Mouse (Mus musculus): ENCODE results near the gene Zfp791. TPM values are rescaled to one million over a fixed set of nuclear protein-coding genes. Genes with fewer than 3 reads are reported as not detected.
A peak's percentile ranks its signal among the peaks of the same experiment; 100 is the strongest.

Gene Zfp791
- total and polyA plus RNA-seq, 3 experiments = 0.03 TPM; not detected in 2

DNA sequence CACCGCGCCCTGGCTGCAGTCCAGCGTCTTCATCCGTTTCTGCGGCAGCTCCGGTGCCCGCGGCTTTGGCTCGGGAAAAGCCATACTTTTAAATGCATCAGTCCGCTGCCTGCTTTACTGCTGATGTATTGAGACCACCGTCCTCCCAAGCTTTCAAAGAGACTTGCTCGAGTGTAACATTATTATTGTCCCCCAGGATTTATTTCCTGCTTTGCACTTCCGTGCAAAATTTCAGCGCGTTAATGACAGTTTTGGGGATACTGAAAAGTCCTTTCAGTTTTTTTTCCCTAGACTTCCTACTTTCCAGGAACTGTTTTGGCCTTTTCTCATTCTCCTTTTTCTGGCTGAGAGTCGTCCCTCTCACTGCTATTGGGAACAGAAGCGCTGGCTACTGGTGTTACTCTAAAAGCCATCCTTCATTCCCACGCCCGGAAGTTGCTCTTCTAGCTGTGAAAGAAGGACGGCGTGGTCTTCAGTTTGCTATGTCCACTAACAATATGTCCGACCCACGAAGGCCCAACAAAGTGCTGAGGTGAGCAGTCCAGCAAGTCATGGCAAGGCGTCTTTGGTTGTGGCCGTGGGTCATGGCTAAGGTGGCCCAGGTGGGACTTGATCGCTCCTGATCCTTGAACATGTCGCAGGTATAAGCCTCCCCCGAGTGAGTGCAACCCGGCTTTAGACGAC is 42.2 kb downstream of the Zfp791 start, which contains the start of gene Wdr83os (continued):
- TF ChIP-seq ZKSCAN1 (IDR thresholded peaks at IDR 0.05; ENCODE audit: low read depth, low read length) (no peak), MAFK (IDR thresholded peaks at IDR 0.05; ENCODE audit: borderline replicate concordance, low read depth, low read length) (no peak), BHLHE40 (IDR thresholded peaks at IDR 0.05; ENCODE audit: borderline replicate concordance, low read depth, low read length) (no peak), GABPA (IDR thresholded peaks at IDR 0.05; ENCODE audit: low read depth, low read length) (no peak), ELF1 (IDR thresholded peaks at IDR 0.05; ENCODE audit: low read depth, low read length) (peak; percentile 63; the same call in 1 of the 2 replicates), MXI1 (IDR thresholded peaks at IDR 0.05; ENCODE audit: low read depth, low read length) (peak; percentile 94), MAX (IDR thresholded peaks at IDR 0.05; ENCODE audit: low read length) (no peak; the same call in 1 of the 2 replicates), ZMIZ1 (IDR thresholded peaks at IDR 0.05; ENCODE audit: low read depth, low read length) (no peak), TAL1 (IDR thresholded peaks at IDR 0.05; ENCODE audit: low read length) (no peak), TCF12 (IDR thresholded peaks at IDR 0.05; ENCODE audit: low read depth, low read length) (no peak), ZC3H11A (IDR thresholded peaks at IDR 0.05; ENCODE audit: low read depth, low read length) (no peak), EP300 (IDR thresholded peaks at IDR 0.05; ENCODE audit: low read depth in 1 of 2, low read length in 2 of 2) (no peak), UBTF (IDR thresholded peaks at IDR 0.05; ENCODE audit: borderline replicate concordance, insufficient read depth, low read depth, low read length) (no peak), GATA1 (IDR thresholded peaks at IDR 0.05; ENCODE audit: low read depth, low read length) (no peak), ZNF384 (IDR thresholded peaks at IDR 0.05; ENCODE audit: low read depth, low read length) (no peak), USF2 (IDR thresholded peaks at IDR 0.05; ENCODE audit: borderline replicate concordance in 1 of 2, insufficient read depth in 1 of 2, low read depth in 1 of 2, low read length in 2 of 2) (no peak), CTCF (IDR thresholded peaks at IDR 0.05 in 2 of 3, conservative IDR thresholded peaks at IDR 0.05 in 1 of 3; ENCODE audit: control insufficient read depth in 1 of 3, insufficient read depth in 1 of 3, low read depth in 2 of 3, low read length in 3 of 3, poor library complexity in 1 of 3, severe bottlenecking in 1 of 3) (no peak), MEF2A (IDR thresholded peaks at IDR 0.05; ENCODE audit: extremely low read depth, insufficient replicate concordance, low read depth, low read length, poor library complexity, severe bottlenecking) (no peak)

DNA sequence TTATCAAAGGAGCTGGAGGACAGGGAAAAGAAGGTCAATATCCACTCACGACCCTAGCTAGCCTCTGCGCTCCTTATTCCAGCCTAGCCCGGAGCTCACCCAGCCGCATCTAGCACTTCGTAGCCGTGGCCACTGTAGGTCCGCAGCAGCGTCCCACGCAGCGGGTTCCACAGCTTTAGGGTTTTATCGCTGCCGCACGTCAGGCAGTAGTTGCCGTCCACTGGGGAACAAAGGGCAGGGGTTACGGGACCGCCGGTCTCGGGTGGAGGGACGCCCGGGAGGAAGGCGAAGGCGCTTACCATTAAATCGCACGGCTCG is 42.7 kb downstream of the Zfp791 start:
- no peak for TF ChIP-seq USF1 (IDR thresholded peaks at IDR 0.05; ENCODE audit: low read depth, low read length)
- TF ChIP-seq POLR2A (IDR thresholded peaks at IDR 0.05; ENCODE audit: control insufficient read depth in 1 of 2, insufficient read depth in 1 of 2, low read depth in 1 of 2, low read length in 2 of 2, poor library complexity in 1 of 2) = peak in 1 of 2 experiments; percentile 43; a peak in 1 of 4 replicates
- no peaks in the 10 kb centered on the region for H3K27me3 ChIP-seq (ENCODE audit: control insufficient read depth in 1 of 2, insufficient read depth in 2 of 2, low read length in 2 of 2)
- DNase-seq (ENCODE audit: low read depth, low spot score) = no peak
- peaks cover 2 to 16% of the 10 kb centered on the region in 2 experiments for H3K36me3 ChIP-seq (ENCODE audit: control insufficient read depth in 1 of 2, insufficient read depth in 2 of 2, low read length in 2 of 2)
- peaks cover 8 to 26% of the 10 kb centered on the region in 2 experiments for H3K4me1 ChIP-seq (ENCODE audit: control insufficient read depth in 1 of 2, insufficient read depth in 2 of 2, low read length in 2 of 2)
- H3K27ac ChIP-seq (ENCODE audit: control insufficient read depth, low read depth, low read length) = peak overlapping the region; percentile 71
- H3K9ac ChIP-seq (ENCODE audit: control insufficient read depth, low read depth, low read length, poor library complexity, severe bottlenecking) = peak overlapping the region; percentile 89
- H3K4me3 ChIP-seq (ENCODE audit: control insufficient read depth in 1 of 2, insufficient read depth in 1 of 2, low read depth in 2 of 2, low read length in 2 of 2) = peak overlapping the region; percentile 85 to 91
- H3K79me2 ChIP-seq (ENCODE audit: control insufficient read depth, insufficient read depth, low read length, poor library complexity) = peaks cover 10% of the 10 kb centered on the region
- H3K9me3 ChIP-seq (replicated peaks; ENCODE audit: insufficient read depth, low read length) = no peaks in the 10 kb centered on the region

All from MEL (cell line).